Mouse (Mus musculus) heart, postnatal 14 days (tissue): ENCODE measurements around the gene Lrrfip2. TPM values are rescaled to one million over a fixed set of nuclear protein-coding genes. Genes with fewer than 3 reads are reported as not detected.

Experiments
- DNase-seq, 2 experiments: peaks; one replicate each; pipeline ENCODE4 v3.0.0; 2021 to 2022
- intact Hi-C: fragments of 180-260 bp; cut with DNase I; formaldehyde crosslinking; loops from one replicate; pipeline ENCODE4 v1.15.1; 2025
- total RNA-seq, 2 experiments: library from RNA; stranded (reverse); gene quantifications; 2 replicates each; pipeline ENCODE4 v1.2.3; 2021

Lrrfip2 gene
- total RNA-seq, 2 experiments from 2014 or later = 85.8 to 86.9 TPM

DNA sequence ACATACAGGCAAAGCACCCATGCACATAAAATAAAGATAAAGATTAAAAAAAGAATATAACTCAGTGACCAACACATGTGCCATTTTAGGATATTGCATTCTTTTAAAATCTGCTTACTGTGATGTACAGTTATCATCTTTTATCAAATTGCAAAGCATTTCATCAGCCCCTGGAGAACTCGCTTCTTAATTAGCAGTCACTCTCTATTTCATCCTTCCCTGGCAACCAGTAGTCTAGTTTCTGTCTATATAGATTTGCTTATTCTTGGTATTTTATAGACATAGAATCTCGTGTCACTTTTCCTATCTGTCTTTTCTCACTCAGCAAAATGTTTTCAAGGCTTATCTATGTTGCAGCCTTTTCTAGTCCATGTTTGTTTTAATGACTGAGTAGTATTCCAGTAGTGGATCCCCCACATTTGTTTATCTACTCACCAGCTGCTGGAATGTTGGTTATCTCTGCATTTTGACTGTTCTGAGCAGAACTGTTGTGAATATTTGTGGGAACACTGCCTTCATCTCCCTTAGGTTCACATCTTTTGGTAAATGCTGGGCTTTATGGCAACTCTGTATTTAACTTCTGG, 35.0 kb downstream of the Lrrfip2 start:
- intact Hi-C loops = loop anchor here (5.0 kb wide), 1 partner anchor 35 kb away; the partner anchor contains the start of gene Lrrfip2
- no peak for DNase-seq

DNA sequence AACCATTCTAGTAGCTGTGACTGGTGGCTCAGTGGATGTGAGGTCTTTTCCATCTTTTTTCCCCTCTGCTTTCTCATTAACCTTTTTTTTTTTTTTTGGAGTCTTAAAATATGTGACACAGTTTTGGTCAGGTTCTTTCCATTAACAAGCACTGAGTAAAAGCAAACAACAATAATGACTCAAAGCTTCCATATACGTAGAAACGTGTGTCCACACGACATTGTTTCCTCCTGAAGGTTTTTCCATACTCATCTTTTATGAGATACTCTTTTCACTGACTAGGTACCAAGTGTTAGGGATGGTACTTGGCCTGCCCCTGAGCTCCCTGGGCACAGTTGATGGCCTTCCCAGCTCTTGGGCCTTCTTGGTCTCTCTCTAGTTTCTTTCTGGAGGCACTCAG, 35.6 kb downstream of the Lrrfip2 start:
- intact Hi-C loops = loop anchor here (5.0 kb wide), 1 partner anchor 36 kb away; the partner anchor contains the start of gene Lrrfip2
- DNase-seq = no peak

DNA sequence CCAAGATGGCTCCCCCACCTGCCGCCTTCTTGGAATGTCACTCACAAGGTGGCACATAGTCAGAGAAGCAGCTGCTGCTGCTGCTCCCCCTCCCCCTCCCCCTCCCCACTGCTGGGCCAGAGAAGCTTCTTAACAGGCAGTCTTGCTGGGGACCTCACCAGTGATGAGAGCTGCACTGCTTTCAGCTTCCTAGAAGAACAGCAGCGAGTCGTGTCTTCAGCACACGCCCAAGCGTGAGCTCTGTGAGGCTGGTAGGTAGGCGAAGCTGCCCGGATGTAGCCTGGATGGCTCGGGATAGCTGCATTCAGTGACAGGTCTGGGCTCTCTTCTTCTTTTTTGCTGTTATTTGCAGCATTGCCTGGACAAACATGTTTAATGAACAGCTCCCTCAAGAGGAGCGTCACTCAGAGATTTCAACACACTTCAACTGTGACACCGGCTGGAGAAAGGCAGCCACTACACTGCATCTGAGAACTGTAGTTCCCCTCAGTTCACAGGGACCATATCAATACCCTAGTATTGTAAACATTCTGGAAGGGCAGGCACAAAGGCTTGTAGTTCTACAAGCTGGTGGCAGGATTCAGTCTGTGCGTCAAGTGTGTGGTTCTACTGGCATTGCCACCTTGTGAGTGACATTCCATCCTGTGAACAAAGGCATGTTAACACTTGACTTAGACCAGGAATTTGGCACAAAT, 38.5 kb downstream of the Lrrfip2 start:
- intact Hi-C loops = loop anchor here (5.0 kb wide), 1 partner anchor 64 kb away; no protein-coding TSS in a partner anchor
- DNase-seq = no peak

DNA sequence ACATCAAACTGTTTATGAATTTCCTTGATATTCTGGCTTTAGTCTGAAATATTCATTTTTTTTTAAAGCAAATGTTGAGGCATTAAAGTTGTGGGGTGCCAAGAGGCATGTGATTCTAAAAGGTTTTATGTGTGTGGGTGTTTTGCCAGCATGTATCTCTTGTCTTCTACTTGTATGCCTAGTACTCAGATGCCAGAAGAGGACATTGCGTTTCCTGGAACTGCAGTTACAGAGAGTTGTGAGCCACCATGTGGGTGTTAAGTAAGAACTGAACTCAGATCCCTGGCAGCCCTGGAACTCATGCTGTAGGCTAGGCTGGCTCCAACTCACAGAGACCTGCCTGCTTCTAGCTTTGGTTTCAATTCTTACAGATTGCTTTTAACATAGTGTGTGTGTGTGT, 42.2 kb downstream of the Lrrfip2 start:
- no peak for DNase-seq
- intact Hi-C loops = loop anchor here (5.0 kb wide), 1 partner anchor 67 kb away; no protein-coding TSS in a partner anchor

DNA sequence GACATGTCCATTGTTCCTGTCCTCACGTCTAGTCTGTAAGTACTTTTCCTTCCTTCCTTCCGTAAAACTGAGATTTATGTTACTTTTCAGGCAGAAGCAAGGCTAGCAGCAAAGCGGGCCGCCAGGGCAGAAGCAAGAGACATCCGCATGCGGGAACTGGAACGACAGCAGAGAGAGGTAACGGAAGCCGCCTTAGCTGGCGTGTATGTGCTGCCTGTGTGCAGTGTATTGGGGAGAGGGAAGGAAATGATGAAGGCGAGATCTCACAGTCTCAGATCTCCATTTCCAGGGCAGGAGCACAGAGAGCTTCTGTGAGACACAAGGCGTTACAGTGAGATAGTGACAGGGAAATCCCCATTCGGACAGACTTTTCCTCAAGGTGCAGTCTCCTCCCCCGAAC, 43.8 kb downstream of the Lrrfip2 start:
- intact Hi-C loops = no loop called here
- DNase-seq = no peak

DNA sequence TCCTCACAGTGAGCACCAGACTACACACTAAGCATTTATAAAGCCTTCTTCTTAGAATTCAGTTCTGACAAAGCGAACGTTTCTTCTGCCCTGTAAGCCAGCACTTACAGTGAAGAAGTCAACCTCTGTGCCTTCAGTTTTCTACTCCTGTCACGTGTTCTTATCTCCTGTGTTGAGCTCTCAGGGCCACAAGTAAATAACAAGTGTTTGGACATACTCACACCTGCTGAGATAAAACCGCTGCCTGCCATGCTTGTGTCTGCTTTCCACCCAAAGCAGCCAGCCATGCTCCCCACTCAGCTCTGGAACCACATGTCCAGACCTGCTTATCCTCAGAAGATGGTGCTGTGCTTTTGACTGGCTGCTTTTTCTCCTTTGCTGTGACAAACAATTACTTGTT, 49.2 kb downstream of the Lrrfip2 start:
- intact Hi-C loops = no loop called here
- no peak for DNase-seq

DNA sequence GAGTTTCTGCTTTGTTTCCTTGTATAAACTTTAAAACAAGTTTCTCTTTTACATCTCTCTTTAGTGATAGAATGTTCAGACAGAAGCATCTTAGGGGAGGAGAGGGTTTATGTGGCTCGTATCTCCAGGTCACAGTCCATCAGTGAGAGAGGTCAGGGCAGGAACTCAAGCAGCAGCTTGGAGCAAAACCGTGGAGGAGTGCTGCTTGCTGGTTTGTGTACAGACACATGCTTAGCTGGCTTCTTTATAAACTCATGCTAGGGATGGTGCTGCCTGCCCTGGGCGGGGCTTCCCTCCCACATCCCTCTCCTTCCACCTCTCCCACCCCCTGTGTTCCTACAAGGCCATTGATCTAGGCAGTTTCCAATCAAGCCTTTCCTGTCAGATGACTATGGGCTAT, 53.0 kb downstream of the Lrrfip2 start:
- DNase-seq = no peak
- intact Hi-C loops = no loop called here

DNA sequence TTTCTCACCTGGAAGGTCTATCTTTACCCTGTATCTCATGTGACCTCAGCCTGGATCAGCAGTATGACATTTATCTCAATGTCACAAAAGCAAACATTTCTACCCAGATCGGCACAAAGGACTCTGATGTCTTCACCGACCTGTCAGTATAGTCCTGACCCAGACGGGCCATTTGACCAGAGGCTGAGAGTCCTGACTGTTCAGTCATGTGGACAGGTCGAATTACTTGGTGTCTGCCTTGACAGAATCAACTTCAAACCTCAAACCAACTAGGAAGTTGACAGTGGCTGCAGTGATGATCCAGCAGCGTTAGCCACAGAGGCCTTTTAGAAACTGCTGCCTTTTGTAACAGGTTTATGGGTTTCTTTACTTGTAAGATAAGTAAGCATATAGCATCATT, 56.7 kb downstream of the Lrrfip2 start:
- DNase-seq = no peak
- intact Hi-C loops = no loop called here

DNA sequence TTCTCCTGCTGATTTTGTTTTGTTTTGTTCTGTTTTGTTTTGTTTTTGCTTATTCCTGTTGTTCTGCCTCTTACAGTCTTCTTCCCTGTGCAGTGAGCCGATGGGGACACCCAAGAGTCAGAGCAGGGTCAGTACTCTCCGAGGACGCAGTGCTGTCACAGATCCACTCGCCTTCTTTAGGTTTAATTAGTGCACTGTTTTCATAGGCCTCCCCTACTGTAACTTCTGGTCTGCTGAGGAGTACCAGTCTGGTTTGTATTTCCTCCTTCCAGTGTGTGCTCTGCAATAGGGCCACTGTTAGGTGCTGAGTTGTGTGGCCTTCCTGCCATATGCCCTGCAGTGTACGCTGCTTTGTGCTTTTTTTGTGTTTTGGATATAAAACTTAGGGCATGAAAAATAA, 61.6 kb downstream of the Lrrfip2 start:
- intact Hi-C loops = no loop called here

DNA sequence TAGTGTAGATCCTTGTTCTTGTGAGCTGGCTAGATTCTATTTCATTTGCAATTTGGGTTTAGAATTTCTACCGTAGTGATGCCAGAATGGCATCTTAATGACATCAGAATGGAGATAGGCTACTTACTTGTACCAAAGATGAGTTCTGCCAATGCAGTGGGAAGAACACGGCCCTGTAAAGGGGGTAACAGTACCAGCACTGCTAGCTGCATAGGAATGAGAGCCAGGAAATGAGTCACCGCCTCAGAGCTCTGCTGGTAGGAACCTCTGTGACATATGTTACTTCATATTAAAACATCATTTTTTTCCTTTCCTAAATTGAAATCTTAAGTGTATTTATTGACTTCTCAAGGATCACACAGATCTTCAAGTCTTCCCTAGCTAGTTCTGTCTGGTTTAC, 64.8 kb downstream of the Lrrfip2 start:
- DNase-seq = no peak
- intact Hi-C loops = no loop called here

More for the DNA sequence above, 61.6 kb downstream of the Lrrfip2 start:
- no peak for DNase-seq

DNA sequence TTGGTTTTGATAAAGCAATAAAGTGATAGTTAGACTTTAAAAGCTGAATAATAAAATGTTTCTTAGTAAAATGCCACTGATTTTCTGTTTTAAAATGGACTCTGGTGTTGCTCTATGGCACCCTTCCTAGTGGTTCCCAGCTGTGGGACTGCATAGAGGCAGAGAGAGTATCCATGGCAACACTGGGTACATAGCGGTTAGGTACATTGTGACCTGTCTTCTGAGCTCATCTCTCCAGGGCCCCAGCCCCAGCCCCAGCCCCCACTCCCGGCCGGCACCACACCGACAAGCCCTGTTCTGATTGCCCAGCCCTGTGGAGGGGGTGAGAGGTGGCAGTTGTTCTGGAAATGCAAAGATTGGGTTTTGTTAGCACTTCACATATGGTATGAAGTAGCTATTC, 67.5 kb downstream of the Lrrfip2 start:
- no peak for DNase-seq
- intact Hi-C loops = no loop called here

DNA sequence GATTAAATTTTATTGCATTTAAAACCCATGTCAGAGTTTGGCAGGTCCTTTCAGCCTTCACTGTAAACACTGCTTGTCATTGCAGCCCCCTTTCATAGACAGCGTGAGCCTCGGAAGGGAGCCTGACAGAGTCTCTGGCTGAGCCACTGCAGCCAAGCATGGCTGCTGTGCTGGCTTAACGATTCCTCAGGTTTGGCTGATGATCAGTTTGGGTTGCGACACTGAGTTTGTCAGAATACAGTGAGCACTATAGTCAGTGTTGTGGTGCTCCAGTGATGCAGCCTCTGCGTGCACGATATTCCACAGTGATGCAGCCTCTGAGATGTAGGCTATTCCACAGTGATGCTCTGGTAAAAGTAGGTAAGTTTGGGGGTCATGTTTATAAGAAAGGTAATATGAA, 69.5 kb downstream of the Lrrfip2 start:
- intact Hi-C loops = no loop called here
- DNase-seq = no peak

DNA sequence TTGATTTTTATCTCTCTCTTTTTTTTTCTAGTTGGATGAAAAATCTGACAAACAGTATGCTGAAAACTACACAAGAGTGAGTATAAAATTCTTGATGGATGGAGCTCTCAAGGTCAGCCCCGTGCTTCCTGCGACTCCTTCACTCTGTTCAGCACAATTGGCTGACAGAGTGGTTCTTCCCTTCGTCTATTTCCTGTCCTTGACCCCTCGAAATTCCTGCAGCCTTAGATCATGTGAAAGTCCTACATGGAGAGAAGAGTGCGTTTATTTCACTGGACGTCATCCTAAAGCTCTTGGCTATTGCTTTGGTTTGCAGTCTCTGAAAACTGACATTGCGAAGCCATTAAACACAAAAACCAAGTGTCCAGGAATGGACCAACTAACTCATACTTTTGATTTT, 71.3 kb downstream of the Lrrfip2 start:
- intact Hi-C loops = no loop called here
- no peak for DNase-seq

DNA sequence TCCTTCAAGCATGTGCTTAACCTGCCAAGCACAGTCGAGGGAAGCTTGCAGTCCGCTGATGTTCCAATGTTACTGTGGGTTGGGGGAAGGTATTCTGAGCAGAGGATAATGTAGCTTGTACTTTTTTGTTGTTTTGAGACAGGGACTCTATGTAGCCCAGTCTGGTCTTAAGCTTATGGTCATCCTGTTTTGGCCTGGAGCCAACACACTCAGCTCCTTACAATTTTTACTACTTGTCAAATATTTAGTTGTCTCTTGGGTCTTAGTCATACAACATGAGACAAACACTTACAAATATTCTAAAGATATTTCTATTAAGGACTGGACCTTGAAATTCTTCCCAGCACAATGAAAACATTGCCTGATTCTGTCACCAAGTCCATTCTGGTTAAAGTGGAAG, 75.8 kb downstream of the Lrrfip2 start:
- no peak for DNase-seq
- intact Hi-C loops = no loop called here

DNA sequence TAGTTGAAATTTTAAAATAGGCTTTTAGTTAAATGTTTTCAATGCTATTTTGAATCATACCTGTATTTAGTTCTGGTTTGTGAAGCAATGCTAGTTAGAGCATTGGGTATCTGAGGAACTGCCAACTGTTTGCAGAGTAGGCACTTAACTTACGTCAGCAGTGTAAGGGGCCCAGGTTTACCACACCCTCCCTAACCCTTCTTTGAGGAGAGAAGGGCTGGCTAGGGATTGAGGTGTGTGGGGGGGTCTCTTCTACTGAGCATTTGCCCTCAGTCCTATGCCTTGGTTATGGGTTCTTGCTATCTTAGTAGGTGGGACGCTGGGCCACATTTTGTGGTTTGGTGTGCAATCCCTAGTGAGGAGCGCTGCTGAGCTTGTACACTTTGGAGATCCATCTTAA, 79.7 kb downstream of the Lrrfip2 start:
- intact Hi-C loops = no loop called here
- no peak for DNase-seq

DNA sequence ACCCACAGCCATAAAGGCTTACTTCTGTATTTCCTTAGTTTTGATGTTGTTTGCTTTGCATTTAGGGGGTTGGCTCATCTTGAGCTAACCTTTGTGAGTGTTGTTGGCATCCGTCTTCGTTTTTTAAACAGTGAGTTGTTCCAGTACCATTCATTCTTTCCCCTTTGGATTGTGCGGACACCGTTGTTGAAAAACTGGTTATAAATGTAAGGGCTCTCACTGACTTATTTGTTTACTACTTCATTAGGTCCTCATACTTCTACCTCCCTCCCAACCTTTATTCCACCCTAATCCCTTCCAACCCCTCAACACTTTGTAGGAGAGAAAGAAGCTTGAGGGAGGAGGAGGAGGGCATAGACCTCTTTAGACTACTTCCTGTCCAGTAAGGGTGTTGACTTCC, 80.3 kb downstream of the Lrrfip2 start:
- intact Hi-C loops = no loop called here

DNA sequence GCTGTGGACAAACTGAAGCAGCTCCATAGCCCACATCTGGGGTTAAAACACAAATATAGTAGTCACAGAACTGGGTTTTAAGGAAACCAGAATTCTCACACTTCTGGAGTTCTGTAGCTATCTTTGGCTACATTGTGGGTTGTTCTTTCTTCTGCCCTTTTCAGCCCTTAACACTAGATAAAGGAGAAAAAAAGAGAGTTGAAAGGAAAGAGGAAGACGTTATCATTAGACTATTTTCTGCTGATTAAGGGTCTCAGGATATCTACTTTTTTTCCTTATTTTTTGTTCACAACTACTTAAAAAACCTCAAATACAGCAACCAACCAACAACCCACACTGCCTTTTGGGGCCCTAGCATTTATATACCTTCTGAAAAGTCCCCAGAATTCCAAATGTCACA, 80.9 kb downstream of the Lrrfip2 start:
- DNase-seq = no peak
- intact Hi-C loops = no loop called here

More for the DNA sequence above, 80.3 kb downstream of the Lrrfip2 start:
- no peak for DNase-seq

DNA sequence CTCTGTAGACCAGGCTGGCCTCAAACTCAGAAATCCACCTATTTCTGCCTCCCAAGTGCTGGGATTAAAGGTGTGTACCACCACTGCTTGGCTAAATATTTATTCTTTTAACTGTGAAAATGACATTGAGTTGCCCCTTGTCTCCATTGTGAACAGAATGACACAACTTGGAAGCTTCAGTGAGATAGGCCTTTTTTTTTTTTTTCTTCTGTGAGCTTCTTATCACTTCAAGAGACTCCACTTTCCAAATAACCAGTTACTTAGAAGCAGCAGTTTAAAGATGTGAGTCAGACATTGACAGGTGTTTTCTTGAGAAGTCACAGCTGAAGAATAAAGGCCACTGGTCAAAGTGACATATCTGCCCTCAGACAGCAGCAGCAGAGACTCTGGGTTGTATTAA, 82.8 kb downstream of the Lrrfip2 start:
- intact Hi-C loops = no loop called here
- no peak for DNase-seq

DNA sequence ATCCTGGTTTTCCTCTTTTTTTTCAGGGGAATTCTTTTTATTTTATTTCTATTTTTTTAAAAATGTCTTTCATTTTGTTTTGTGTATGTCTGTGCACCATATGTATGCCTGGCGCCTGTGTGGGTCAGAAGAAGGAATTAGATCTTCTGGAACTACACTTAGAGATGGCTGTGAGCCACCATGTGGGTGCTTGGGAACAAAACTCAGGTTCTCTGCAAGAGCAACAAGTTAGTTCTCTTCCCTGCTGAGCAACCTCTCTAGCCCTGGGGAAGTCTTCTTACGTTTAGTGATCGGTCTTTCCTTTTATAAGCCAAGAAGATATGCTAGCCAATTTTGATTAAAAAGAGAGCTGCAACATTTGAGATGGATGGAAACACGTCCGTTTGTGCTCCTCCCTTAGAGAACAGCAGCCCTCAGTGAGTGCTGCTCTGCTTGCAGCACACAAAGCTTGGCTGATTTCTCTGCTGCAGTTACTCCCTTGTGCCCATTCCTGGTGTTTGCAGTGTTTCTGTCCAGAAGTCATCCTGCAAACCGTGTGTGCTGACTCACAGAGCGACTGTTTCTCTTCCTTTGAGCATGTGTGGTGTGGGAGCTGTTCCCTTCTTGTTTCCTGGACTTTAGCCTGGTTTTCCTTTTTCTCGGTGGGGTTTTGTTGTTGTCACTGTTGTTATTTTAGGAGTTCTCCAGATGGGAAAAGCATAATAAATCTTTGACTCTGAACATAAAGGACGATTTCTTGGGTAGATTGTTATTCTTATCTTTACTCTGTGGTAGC, 87.4 kb downstream of the Lrrfip2 start:
- DNase-seq = peak in 1 of 2 experiments; percentile 27
- intact Hi-C loops = loop anchor here (5.0 kb wide), 1 partner anchor 112 kb away; no protein-coding TSS in a partner anchor

DNA sequence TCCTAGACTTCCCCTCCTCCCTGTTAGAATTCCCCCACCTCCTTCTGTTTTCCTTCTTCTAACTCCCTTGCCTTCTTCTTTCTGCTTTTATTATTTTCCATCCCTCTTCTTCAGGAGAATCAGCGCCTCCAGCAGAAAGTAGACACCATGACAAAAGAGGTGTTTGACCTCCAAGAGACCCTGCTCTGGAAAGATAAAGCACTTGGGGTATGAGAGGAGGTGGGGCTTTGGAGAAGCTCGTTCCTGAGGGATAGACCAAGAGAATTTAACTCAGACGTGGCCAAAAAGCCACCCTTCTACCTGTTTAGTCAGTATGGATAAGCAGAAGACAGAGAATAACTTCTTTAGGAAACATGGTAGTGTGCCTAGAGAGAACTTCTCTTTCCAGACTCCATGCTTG, 90.3 kb downstream of the Lrrfip2 start:
- DNase-seq = no peak
- intact Hi-C loops = loop anchor here (5.0 kb wide), 1 partner anchor 115 kb away; no protein-coding TSS in a partner anchor

DNA sequence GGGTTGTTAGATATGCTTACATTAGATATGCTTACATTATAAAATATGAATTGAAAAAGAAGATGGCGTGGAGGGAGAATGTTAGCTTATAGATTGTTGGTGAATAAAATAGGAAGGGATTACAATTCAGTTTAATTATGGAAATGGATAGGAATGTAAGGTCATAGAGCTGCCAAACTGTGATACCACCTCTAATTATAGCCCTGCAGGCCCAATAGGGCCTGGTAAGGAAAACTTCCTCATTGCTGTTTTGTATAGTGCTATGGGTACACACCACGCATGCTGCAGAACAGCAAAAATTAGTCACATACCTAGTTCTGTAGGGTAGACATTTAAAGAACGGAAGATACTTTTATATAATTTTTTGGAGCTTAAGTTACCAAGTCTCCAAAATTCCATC, 90.8 kb downstream of the Lrrfip2 start:
- DNase-seq = no peak
- intact Hi-C loops = loop anchor here (5.0 kb wide), 1 partner anchor 116 kb away; no protein-coding TSS in a partner anchor
